Mouse (Mus musculus) myocyte (in vitro differentiated cells): ENCODE measurements around the gene Ephx4.

Experiments used
- CEBPB ChIP-seq: IDR thresholded peaks from 2 replicates; pipeline ENCODE4 v1.6.1; 2011; ENCODE audit warnings: mild to moderate bottlenecking, moderate library complexity; ENCODE audit not compliant: poor library complexity, insufficient read depth, severe bottlenecking
- E2F4 ChIP-seq: IDR thresholded peaks from one replicate; pipeline ENCODE4 v1.6.1; 2011; ENCODE audit warnings: mild to moderate bottlenecking, control low read depth, moderate library complexity; ENCODE audit not compliant: insufficient read depth
- MYOD1 ChIP-seq, 3 experiments: IDR thresholded peaks; one replicate each; pipeline ENCODE4 v1.6.1; 2011; ENCODE audit warnings: control low read depth in 2 of 3, low read depth in 2 of 3, mild to moderate bottlenecking in 2 of 3, moderate library complexity in 1 of 3; ENCODE audit not compliant: insufficient read length in 2 of 3, control insufficient read depth in 1 of 3
- POLR2A ChIP-seq: IDR thresholded peaks from one replicate; pipeline ENCODE4 v1.6.1; 2011; ENCODE audit warnings: low read depth, mild to moderate bottlenecking, control low read depth, moderate library complexity; ENCODE audit not compliant: insufficient read length
- USF1 ChIP-seq: IDR thresholded peaks from one replicate; pipeline ENCODE4 v1.6.1; 2011; ENCODE audit warnings: low read depth, mild to moderate bottlenecking, control low read depth, moderate library complexity

GRCm38 (mm10) chr5:107370040-107370439 lies 32.5 kb upstream of the Ephx4 start:
- no peak for TF ChIP-seq CEBPB
- no peak for TF ChIP-seq POLR2A
- no peak for TF ChIP-seq USF1
- no peak for TF ChIP-seq E2F4
- TF ChIP-seq MYOD1 (IDR thresholded peaks at IDR 0.05; ENCODE audit: control insufficient read depth in 1 of 3, insufficient read length in 2 of 3, low read depth in 2 of 3) = no peak
